ENCODE assay signal across 24 mouse cellular contexts in the genomic region with DNA sequence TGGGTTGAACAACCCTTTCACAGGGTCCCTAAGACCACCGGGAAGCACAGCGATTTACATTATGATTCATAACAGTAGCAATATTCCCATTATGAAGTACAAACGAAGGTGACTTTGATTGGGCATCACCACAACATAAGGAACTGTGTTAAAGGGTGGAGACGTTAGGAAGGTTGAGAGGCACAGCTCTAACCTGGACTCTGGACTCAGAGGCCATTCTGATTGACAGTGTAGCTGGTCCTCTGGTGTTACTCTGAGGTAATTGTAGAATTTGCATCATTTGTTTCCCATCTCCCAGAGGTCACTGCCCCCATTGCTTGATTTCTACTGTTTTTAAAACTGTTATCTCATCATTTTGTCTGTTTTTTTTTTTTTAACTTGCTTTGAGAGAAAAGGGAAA.
"Had no signal": no experiment of that assay in that cellular context is flagged by ENCODE, and none has a peak within 500 bp of the region (broad histone marks: within the 10 kb centered on the region; RNA-seq: fewer than 3 reads in every experiment).

No protein-coding gene starts in this region.

- H3K27me3 ChIP-seq: heart, embryonic 15.5 days; hindbrain, embryonic 13.5 days; hindbrain, embryonic 15.5 days; kidney, embryonic 15.5 days; limb, embryonic 13.5 days; limb, embryonic 15.5 days; liver, embryonic 13.5 days had no signal

- H3K36me3 ChIP-seq: heart, embryonic 13.5 days; heart, embryonic 15.5 days; hindbrain, embryonic 13.5 days; hindbrain, embryonic 15.5 days; kidney, embryonic 15.5 days; limb, embryonic 13.5 days; limb, embryonic 15.5 days; liver, embryonic 13.5 days had no signal

- H3K27ac ChIP-seq: gastrocnemius, adult 2 months; heart, adult 2 months; heart, embryonic 13.5 days; heart, embryonic 15.5 days; hindbrain, embryonic 13.5 days; hindbrain, embryonic 15.5 days; hindbrain, postnatal 0 days; kidney, embryonic 15.5 days; kidney, postnatal 0 days; limb, embryonic 13.5 days; limb, embryonic 15.5 days; liver, embryonic 13.5 days had no signal

- H3K4me2 ChIP-seq: heart, embryonic 11.5 days; heart, embryonic 13.5 days; heart, embryonic 15.5 days; hindbrain, embryonic 13.5 days; hindbrain, embryonic 15.5 days; kidney, embryonic 15.5 days; limb, embryonic 13.5 days; limb, embryonic 15.5 days had no signal

- DNase-seq: gastrocnemius, adult 2 months; gastrocnemius, postnatal 10 days; gastrocnemius, postnatal 25 days; heart, adult 2 months; heart, postnatal 14 days; heart, postnatal 36 days; kidney, adult 18-20 months; kidney, adult 9 months; kidney, postnatal 14 days; kidney, postnatal 36 days; layer of hippocampus, adult 9-11 months; layer of hippocampus, postnatal 36 days; left cerebral cortex, postnatal 4 days; liver, embryonic 13.5 days had no signal

- H3K4me3 ChIP-seq: gastrocnemius, adult 2 months; heart, adult 2 months; heart, embryonic 13.5 days; heart, embryonic 15.5 days; hindbrain, embryonic 13.5 days; hindbrain, embryonic 15.5 days; kidney, embryonic 15.5 days; limb, embryonic 13.5 days; limb, embryonic 15.5 days; liver, embryonic 13.5 days had no signal

- H3K9me3 ChIP-seq: heart, embryonic 13.5 days; heart, embryonic 15.5 days; hindbrain, embryonic 13.5 days; hindbrain, embryonic 15.5 days; kidney, embryonic 15.5 days; limb, embryonic 13.5 days; limb, embryonic 15.5 days; liver, embryonic 13.5 days had no signal

- H3K9ac ChIP-seq: heart, embryonic 13.5 days; heart, embryonic 15.5 days; hindbrain, embryonic 13.5 days; hindbrain, embryonic 15.5 days; kidney, embryonic 15.5 days; limb, embryonic 13.5 days; limb, embryonic 15.5 days; liver, embryonic 13.5 days had no signal

- H3K4me1 ChIP-seq: heart, embryonic 13.5 days; heart, embryonic 15.5 days; hindbrain, embryonic 13.5 days; hindbrain, embryonic 15.5 days; kidney, embryonic 15.5 days; limb, embryonic 13.5 days; limb, embryonic 15.5 days; liver, embryonic 13.5 days had no signal

- ATAC-seq: hindbrain, postnatal 0 days had no signal
